Mouse (Mus musculus): ENCODE results near the gene Deaf1. TPM values are rescaled to one million over a fixed set of nuclear protein-coding genes. Genes with fewer than 3 reads are reported as not detected.

Gene Deaf1
- total RNA-seq (2021): 10 to 100 TPM; 25.0 to 27.0 TPM

- intact Hi-C loops (cut with DNase I): loop anchor here (5.0 kb wide), 1 partner anchor 65 kb away; the partner anchor contains the start of gene Taldo1
- peak; percentile 99 to 100 for DNase-seq
Observed at GRCm38 (mm10) chr7:141327469-141328372, at the start of gene Deaf1, which contains the start of gene Tmem80. Deaf1 (minus strand) TSS chr7:141327690. Tmem80 (plus strand) TSS chr7:141327739.

- intact Hi-C loops (cut with DNase I): no loop called here
- DNase-seq: no peak
Observed at GRCm38 (mm10) chr7:141374399-141374798, 46.9 kb upstream of the Deaf1 start.

GRCm38 (mm10) chr7:141373611-141374010, 46.1 kb upstream of the Deaf1 start:
- no peak for DNase-seq
- intact Hi-C loops (cut with DNase I): no loop called here

GRCm38 (mm10) chr7:141371942-141372595, 44.6 kb upstream of the Deaf1 start:
- intact Hi-C loops (cut with DNase I): no loop called here
- DNase-seq: no peak

GRCm38 (mm10) chr7:141369918-141370317, 42.4 kb upstream of the Deaf1 start:
- DNase-seq: no peak
- intact Hi-C loops (cut with DNase I): no loop called here

GRCm38 (mm10) chr7:141367358-141367757, 39.9 kb upstream of the Deaf1 start:
- intact Hi-C loops (cut with DNase I): no loop called here
- DNase-seq: no peak

GRCm38 (mm10) chr7:141365049-141365445, 37.6 kb upstream of the Deaf1 start:
- no peak for DNase-seq
- intact Hi-C loops (cut with DNase I): no loop called here

GRCm38 (mm10) chr7:141364349-141365048, 37.0 kb upstream of the Deaf1 start:
- DNase-seq: no peak
- intact Hi-C loops (cut with DNase I): no loop called here

- intact Hi-C loops (cut with DNase I): loop anchor here (1.0 to 2.0 kb wide), 2 partner anchors 98 to 135 kb away; partner anchors contain the start of gene Phrf1
- no peak for DNase-seq
Observed at GRCm38 (mm10) chr7:141363752-141364125, 36.2 kb upstream of the Deaf1 start.

GRCm38 (mm10) chr7:141363106-141363751, 35.7 kb upstream of the Deaf1 start:
- intact Hi-C loops (cut with DNase I): loop anchor here (1.0 to 2.0 kb wide), 2 partner anchors 98 to 134 kb away; partner anchors contain the start of gene Phrf1
- DNase-seq: peak; percentile 82 to 84

GRCm38 (mm10) chr7:141361510-141361909, 34.0 kb upstream of the Deaf1 start:
- no peak for DNase-seq
- intact Hi-C loops (cut with DNase I): no loop called here

GRCm38 (mm10) chr7:141356971-141357370, 29.5 kb upstream of the Deaf1 start:
- intact Hi-C loops (cut with DNase I): no loop called here

GRCm38 (mm10) chr7:141355626-141356326, 28.3 kb upstream of the Deaf1 start:
- DNase-seq: no peak
- intact Hi-C loops (cut with DNase I): no loop called here

More at GRCm38 (mm10) chr7:141356971-141357370, 29.5 kb upstream of the Deaf1 start:
- DNase-seq: no peak

- intact Hi-C loops (cut with DNase I): no loop called here
- no peak for DNase-seq
Observed at GRCm38 (mm10) chr7:141355051-141355450, 27.6 kb upstream of the Deaf1 start.

- DNase-seq: no peak
- intact Hi-C loops (cut with DNase I): no loop called here
Observed at GRCm38 (mm10) chr7:141351061-141351460, 23.6 kb upstream of the Deaf1 start.

GRCm38 (mm10) chr7:141344787-141345186, 17.3 kb upstream of the Deaf1 start:
- intact Hi-C loops (cut with DNase I): no loop called here
- no peak for DNase-seq

- intact Hi-C loops (cut with DNase I): no loop called here
- no peak for DNase-seq
Observed at GRCm38 (mm10) chr7:141343696-141344095, 16.2 kb upstream of the Deaf1 start.

GRCm38 (mm10) chr7:141343230-141343629, 15.7 kb upstream of the Deaf1 start:
- no peak for DNase-seq
- intact Hi-C loops (cut with DNase I): no loop called here

GRCm38 (mm10) chr7:141341689-141342226, 14.3 kb upstream of the Deaf1 start:
- intact Hi-C loops (cut with DNase I): no loop called here
- DNase-seq: no peak

- intact Hi-C loops (cut with DNase I): no loop called here
- no peak for DNase-seq
Observed at GRCm38 (mm10) chr7:141340476-141340875, 13.0 kb upstream of the Deaf1 start.

Data from heart, postnatal 10 days (tissue).